Mouse (Mus musculus) liver, adult 2 months (tissue): Measurements from ENCODE around the gene Tex37.
A peak's percentile ranks its signal among the peaks of the same experiment; 100 is the strongest.

Experiments
- CTCF ChIP-seq: fragments of 200-500 bp; IDR thresholded peaks from 2 replicates; pipeline ENCODE4 v1.5.1; 2011; ENCODE audit warnings: low read depth, low read length, control low read depth
- POLR2A ChIP-seq: fragments of 200-500 bp; IDR thresholded peaks from 2 replicates; pipeline ENCODE4 v1.6.1; 2011; ENCODE audit warnings: low read length, control low read depth; ENCODE audit not compliant: insufficient read depth; ENCODE audit errors: extremely low read depth

GRCm38 (mm10) chr6:70921274-70922074 is 2.7 kb upstream of the Tex37 start:
- TF ChIP-seq CTCF: peak; percentile 67
- no peak for TF ChIP-seq POLR2A
